Mouse (Mus musculus): ENCODE measurements at regions not wholly inside any gene's neighbourhood (a gene's known extent, or its start where the extent isn't known, plus 50 kb on each side); places are given as distances from the start of the nearest gene placed in this dataset.

GRCm38 (mm10) chr4:69898831-69899230 is 511.4 kb downstream of the Cdk5rap2 start:
- Histone ChIP-seq H3K9me3 (no peaks in the 10 kb centered on the region), H3K27ac (no peak overlapping the region), H3K27me3 (no peaks in the 10 kb centered on the region), H3K4me3 (no peak overlapping the region), H3K9ac (no peak overlapping the region), H3K4me2 (no peak overlapping the region), H3K4me1 (no peaks in the 10 kb centered on the region), H3K36me3 (no peaks in the 10 kb centered on the region)
- no peak for ATAC-seq (ENCODE audit: borderline replicate concordance, extremely low read depth, low FRiP score, low TSS enrichment)
- 45% methylated on average over 1 of the region's 1 CpGs for WGBS

- Histone ChIP-seq H3K4me3 (no peak overlapping the region), H3K4me1 (no peaks in the 10 kb centered on the region), H3K9me3 (no peaks in the 10 kb centered on the region), H3K4me2 (no peak overlapping the region), H3K9ac (no peak overlapping the region), H3K27me3 (no peaks in the 10 kb centered on the region), H3K27ac (no peak overlapping the region), H3K36me3 (no peaks in the 10 kb centered on the region)
- no peak for ATAC-seq (ENCODE audit: borderline replicate concordance, extremely low read depth, low FRiP score, low TSS enrichment)
- 70% methylated on average over 1 of the region's 1 CpGs for WGBS
Measured at GRCm38 (mm10) chr4:69896111-69896510, 514.1 kb downstream of the Cdk5rap2 start.

GRCm38 (mm10) chr4:69892829-69893175 is 517.4 kb downstream of the Cdk5rap2 start:
- no peaks in the 10 kb centered on the region for H3K27me3 ChIP-seq
- H3K9ac ChIP-seq = no peak overlapping the region
- no peaks in the 10 kb centered on the region for H3K9me3 ChIP-seq

GRCm38 (mm10) chr4:69891898-69892828 is 518.1 kb downstream of the Cdk5rap2 start:
- Histone ChIP-seq H3K4me1 (no peaks in the 10 kb centered on the region), H3K27me3 (no peaks in the 10 kb centered on the region), H3K9me3 (no peaks in the 10 kb centered on the region), H3K9ac (no peak overlapping the region), H3K4me2 (no peak overlapping the region), H3K36me3 (no peaks in the 10 kb centered on the region), H3K27ac (no peak overlapping the region), H3K4me3 (no peak overlapping the region)
- 61% methylated on average over 8 of the region's 8 CpGs for WGBS
- no peak for ATAC-seq (ENCODE audit: borderline replicate concordance, extremely low read depth, low FRiP score, low TSS enrichment)

More at GRCm38 (mm10) chr4:69892829-69893175, 517.4 kb downstream of the Cdk5rap2 start:
- no peak overlapping the region for H3K27ac ChIP-seq
- H3K36me3 ChIP-seq = no peaks in the 10 kb centered on the region
- no peaks in the 10 kb centered on the region for H3K4me1 ChIP-seq
- no peak overlapping the region for H3K4me3 ChIP-seq
- ATAC-seq (ENCODE audit: borderline replicate concordance, extremely low read depth, low FRiP score, low TSS enrichment) = no peak
- H3K4me2 ChIP-seq = no peak overlapping the region

GRCm38 (mm10) chr4:69890655-69891054 is 519.6 kb downstream of the Cdk5rap2 start:
- Histone ChIP-seq H3K4me1 (no peaks in the 10 kb centered on the region), H3K27me3 (no peaks in the 10 kb centered on the region), H3K4me2 (no peak overlapping the region), H3K9me3 (no peaks in the 10 kb centered on the region), H3K9ac (no peak overlapping the region), H3K36me3 (no peaks in the 10 kb centered on the region), H3K27ac (no peak overlapping the region), H3K4me3 (no peak overlapping the region)
- 72% methylated on average over 2 of the region's 2 CpGs for WGBS
- no peak for ATAC-seq (ENCODE audit: borderline replicate concordance, extremely low read depth, low FRiP score, low TSS enrichment)

GRCm38 (mm10) chr4:69889931-69890634 is 520.2 kb downstream of the Cdk5rap2 start:
- H3K4me2 ChIP-seq = no peak overlapping the region
- no peak overlapping the region for H3K9ac ChIP-seq
- no peak overlapping the region for H3K27ac ChIP-seq
- ATAC-seq (ENCODE audit: borderline replicate concordance, extremely low read depth, low FRiP score, low TSS enrichment) = no peak
- no peaks in the 10 kb centered on the region for H3K36me3 ChIP-seq
- H3K9me3 ChIP-seq = no peaks in the 10 kb centered on the region
- no peaks in the 10 kb centered on the region for H3K4me1 ChIP-seq
- H3K27me3 ChIP-seq = no peaks in the 10 kb centered on the region
- no peak overlapping the region for H3K4me3 ChIP-seq
- 18% methylated on average over 5 of the region's 5 CpGs for WGBS

GRCm38 (mm10) chr4:69876734-69877133 is 533.5 kb downstream of the Cdk5rap2 start:
- no peak for ATAC-seq (ENCODE audit: borderline replicate concordance, extremely low read depth, low FRiP score, low TSS enrichment)
- no peaks in the 10 kb centered on the region for H3K4me1 ChIP-seq
- WGBS = 21% methylated on average over 2 of the region's 2 CpGs

GRCm38 (mm10) chr4:69870638-69871037 is 539.6 kb downstream of the Cdk5rap2 start:
- Histone ChIP-seq H3K36me3 (no peaks in the 10 kb centered on the region), H3K27me3 (no peaks in the 10 kb centered on the region), H3K27ac (no peak overlapping the region), H3K4me3 (no peak overlapping the region), H3K4me1 (no peaks in the 10 kb centered on the region), H3K4me2 (no peak overlapping the region), H3K9me3 (no peaks in the 10 kb centered on the region), H3K9ac (no peak overlapping the region)
- no peak for ATAC-seq (ENCODE audit: borderline replicate concordance, extremely low read depth, low FRiP score, low TSS enrichment)
- WGBS = 73% methylated on average over 2 of the region's 2 CpGs

More at GRCm38 (mm10) chr4:69876734-69877133, 533.5 kb downstream of the Cdk5rap2 start:
- no peak overlapping the region for H3K4me2 ChIP-seq
- no peak overlapping the region for H3K4me3 ChIP-seq
- no peak overlapping the region for H3K9ac ChIP-seq
- H3K27me3 ChIP-seq = no peaks in the 10 kb centered on the region
- no peak overlapping the region for H3K27ac ChIP-seq
- H3K36me3 ChIP-seq = no peaks in the 10 kb centered on the region
- H3K9me3 ChIP-seq = no peaks in the 10 kb centered on the region

- Histone ChIP-seq H3K27ac (no peak overlapping the region), H3K4me2 (no peak overlapping the region), H3K9me3 (no peaks in the 10 kb centered on the region), H3K4me1 (no peaks in the 10 kb centered on the region), H3K27me3 (no peaks in the 10 kb centered on the region), H3K36me3 (no peaks in the 10 kb centered on the region), H3K4me3 (no peak overlapping the region), H3K9ac (no peak overlapping the region)
- no peak for ATAC-seq (ENCODE audit: borderline replicate concordance, extremely low read depth, low FRiP score, low TSS enrichment)
- WGBS = 93% methylated on average over 13 of the region's 13 CpGs
Measured at GRCm38 (mm10) chr4:69855001-69855400, 555.2 kb downstream of the Cdk5rap2 start.

GRCm38 (mm10) chr4:69852637-69853036 is 557.6 kb downstream of the Cdk5rap2 start:
- no peak overlapping the region for H3K27ac ChIP-seq
- H3K9ac ChIP-seq = no peak overlapping the region
- H3K4me3 ChIP-seq = no peak overlapping the region
- no peaks in the 10 kb centered on the region for H3K36me3 ChIP-seq
- H3K27me3 ChIP-seq = no peaks in the 10 kb centered on the region
- WGBS = 63% methylated on average over 1 of the region's 1 CpGs
- H3K9me3 ChIP-seq = no peaks in the 10 kb centered on the region
- H3K4me2 ChIP-seq = no peak overlapping the region
- no peaks in the 10 kb centered on the region for H3K4me1 ChIP-seq
- no peak for ATAC-seq (ENCODE audit: borderline replicate concordance, extremely low read depth, low FRiP score, low TSS enrichment)

- no peak for ATAC-seq (ENCODE audit: borderline replicate concordance, extremely low read depth, low FRiP score, low TSS enrichment)
- H3K27me3 ChIP-seq = no peaks in the 10 kb centered on the region
- no peak overlapping the region for H3K27ac ChIP-seq
- H3K9me3 ChIP-seq = no peaks in the 10 kb centered on the region
- no peak overlapping the region for H3K9ac ChIP-seq
- H3K4me3 ChIP-seq = no peak overlapping the region
- H3K4me1 ChIP-seq = no peaks in the 10 kb centered on the region
- H3K36me3 ChIP-seq = no peaks in the 10 kb centered on the region
- no peak overlapping the region for H3K4me2 ChIP-seq
- WGBS = 85% methylated on average over 3 of the region's 3 CpGs
Measured at GRCm38 (mm10) chr4:69849423-69849822, 560.8 kb downstream of the Cdk5rap2 start.

- H3K4me1 ChIP-seq = no peaks in the 10 kb centered on the region
- H3K9me3 ChIP-seq = no peaks in the 10 kb centered on the region
- no peaks in the 10 kb centered on the region for H3K27me3 ChIP-seq
- no peak overlapping the region for H3K27ac ChIP-seq
- WGBS = 54% methylated on average over 9 of the region's 9 CpGs
- no peak overlapping the region for H3K4me3 ChIP-seq
- no peak overlapping the region for H3K4me2 ChIP-seq
- no peak overlapping the region for H3K9ac ChIP-seq
- ATAC-seq (ENCODE audit: borderline replicate concordance, extremely low read depth, low FRiP score, low TSS enrichment) = no peak
- no peaks in the 10 kb centered on the region for H3K36me3 ChIP-seq
Measured at GRCm38 (mm10) chr4:69839868-69840267, 570.4 kb downstream of the Cdk5rap2 start.

Measured in lung, embryonic 15.5 days (tissue).